ENCODE assay signal across 18 mouse cellular contexts in genomic region chr1:36847276-36847675, GRCm38 (mm10).
DNase-seq lines count a peak whose midpoint lies in the region; ATAC-seq and TF ChIP-seq lines count a peak whose summit lies in the region.
"Had no signal": no experiment of that assay in that cellular context is flagged by ENCODE, and none has a peak within 500 bp of the region (broad histone marks: within the 10 kb centered on the region; RNA-seq: fewer than 3 reads in every experiment).

No protein-coding gene starts in this region.

- peak; percentile 81 for ATAC-seq in frontal cortex, adult (ENCODE audit: low TSS enrichment)
- no peak for ATAC-seq in heart, embryonic 12.5 days (ENCODE audit: insufficient number of reproducible peaks, low FRiP score)
- no peak for ATAC-seq in heart, embryonic 11.5 days (replicated peaks; ENCODE audit: insufficient number of reproducible peaks, low FRiP score, low TSS enrichment)
- no peak for ATAC-seq in heart, postnatal 0 days (ENCODE audit: insufficient read depth, low read depth)
- ATAC-seq: CD4-positive, CD25-positive, alpha-beta regulatory T cell, adult 4 months; forebrain, embryonic 15.5 days; hindbrain, postnatal 0 days had no signal

- no peaks in the 10 kb centered on the region for H3K27me3 ChIP-seq in heart, embryonic 12.5 days (replicated peaks)
- no peaks in the 10 kb centered on the region for H3K27me3 ChIP-seq in heart, embryonic 11.5 days (ENCODE audit: control insufficient read depth, insufficient read depth, low read length)
- no peaks in the 10 kb centered on the region for H3K27me3 ChIP-seq in heart, postnatal 0 days (ENCODE audit: control insufficient read depth, insufficient read depth, low read length)
- H3K27me3 ChIP-seq: embryonic facial prominence, embryonic 12.5 days; forebrain, embryonic 15.5 days; hindbrain, embryonic 13.5 days had no signal

- H3K9me3 ChIP-seq in heart, embryonic 12.5 days (replicated peaks): no peaks in the 10 kb centered on the region
- H3K9me3 ChIP-seq in heart, embryonic 11.5 days (replicated peaks; ENCODE audit: control insufficient read depth, low read length): no peaks in the 10 kb centered on the region
- H3K9me3 ChIP-seq in heart, postnatal 0 days (replicated peaks; ENCODE audit: control insufficient read depth, low read length): no peaks in the 10 kb centered on the region
- H3K9me3 ChIP-seq: embryonic facial prominence, embryonic 12.5 days; forebrain, embryonic 15.5 days; hindbrain, embryonic 13.5 days had no signal

- WGBS in heart, embryonic 12.5 days: 39% methylated on average over 8 of the region's 8 CpGs
- 61% methylated on average over 8 of the region's 8 CpGs for WGBS in heart, embryonic 11.5 days (ENCODE audit: insufficient replicate concordance)
- WGBS in heart, postnatal 0 days: 41% methylated on average over 8 of the region's 8 CpGs

- no peak overlapping the region for H3K4me3 ChIP-seq in heart, embryonic 12.5 days
- no peak overlapping the region for H3K4me3 ChIP-seq in heart, embryonic 11.5 days (ENCODE audit: low read depth, low read length)
- H3K4me3 ChIP-seq in heart, postnatal 0 days (ENCODE audit: low read depth, low read length): no peak overlapping the region
- H3K4me3 ChIP-seq: embryonic facial prominence, embryonic 12.5 days; forebrain, embryonic 15.5 days; hindbrain, embryonic 13.5 days had no signal

- no peak for TF ChIP-seq CTCF in heart, postnatal 0 days (IDR thresholded peaks at IDR 0.05; ENCODE audit: low read depth)

- no peak for TF ChIP-seq EP300 in heart, postnatal 0 days (IDR thresholded peaks at IDR 0.05; ENCODE audit: low read depth)

- H3K9ac ChIP-seq in heart, embryonic 12.5 days: no peak overlapping the region
- H3K9ac ChIP-seq in heart, embryonic 11.5 days (ENCODE audit: low read depth, low read length): no peak overlapping the region
- H3K9ac ChIP-seq in heart, postnatal 0 days (replicated peaks; ENCODE audit: low read depth, low read length): no peak overlapping the region
- H3K9ac ChIP-seq: embryonic facial prominence, embryonic 12.5 days; forebrain, embryonic 15.5 days; hindbrain, embryonic 13.5 days had no signal

- peak overlapping the region; percentile 47; the same call in 1 of the 2 replicates for H3K27ac ChIP-seq in heart, embryonic 12.5 days (ENCODE audit: poor library complexity, severe bottlenecking)
- no peak overlapping the region for H3K27ac ChIP-seq in heart, embryonic 11.5 days (ENCODE audit: low read depth, low read length)
- peak overlapping the region; percentile 38; the same call in 1 of the 2 replicates for H3K27ac ChIP-seq in heart, postnatal 0 days (ENCODE audit: low read depth)
- H3K27ac ChIP-seq: embryonic facial prominence, embryonic 12.5 days; forebrain, embryonic 15.5 days; hindbrain, embryonic 13.5 days; hindbrain, postnatal 0 days had no signal

- H3K4me1 ChIP-seq in heart, embryonic 12.5 days (replicated peaks): peaks cover 23% of the 10 kb centered on the region
- H3K4me1 ChIP-seq in heart, embryonic 11.5 days (ENCODE audit: control insufficient read depth, insufficient read depth, low read length): peaks cover 7% of the 10 kb centered on the region
- H3K4me1 ChIP-seq in heart, postnatal 0 days (ENCODE audit: control insufficient read depth, insufficient read depth): peaks cover 4% of the 10 kb centered on the region; the same call in 1 of the 2 replicates
- H3K4me1 ChIP-seq: forebrain, embryonic 15.5 days had no signal

- no peak for DNase-seq in frontal cortex, postnatal 10 days (ENCODE audit: low spot score in 2 of 2)
- no peak for DNase-seq in heart, postnatal 0 days (ENCODE audit: low spot score)
- DNase-seq in heart, postnatal 4 days: no peak
- DNase-seq in urinary bladder, adult 18-20 months (ENCODE audit: low spot score in 2 of 2): no peak
- DNase-seq: adrenal gland, postnatal 10 days; cerebellum, adult 11-12 months; cerebellum, adult 9-10 months; cerebellum, postnatal 25 days; kidney, adult 11 months; kidney, adult 9 months had no signal

- 0 out of 2 replicates have a peak, but pooled peaks cover 2% of the 10 kb centered on the region for H3K36me3 ChIP-seq in heart, embryonic 12.5 days
- no peaks in the 10 kb centered on the region for H3K36me3 ChIP-seq in heart, embryonic 11.5 days (ENCODE audit: control insufficient read depth, insufficient read depth, low read length)
- H3K36me3 ChIP-seq in heart, postnatal 0 days (replicated peaks; ENCODE audit: control insufficient read depth, insufficient read depth, low read length): peaks cover 6% of the 10 kb centered on the region; the same call in 1 of the 2 replicates
- H3K36me3 ChIP-seq: forebrain, embryonic 15.5 days had no signal

- no peak overlapping the region for H3K4me2 ChIP-seq in heart, embryonic 12.5 days
- H3K4me2 ChIP-seq in heart, embryonic 11.5 days: no peak overlapping the region
- H3K4me2 ChIP-seq in heart, postnatal 0 days (ENCODE audit: low read depth, low read length): no peak overlapping the region
- H3K4me2 ChIP-seq: embryonic facial prominence, embryonic 12.5 days; forebrain, embryonic 15.5 days; hindbrain, embryonic 13.5 days had no signal
